Mouse (Mus musculus) left cerebral cortex, adult 11 months (tissue): ENCODE data around the gene Svs2.
"Not testable (repeated sequence)": the region's sequence is repeated elsewhere in the genome, so short reads cannot be mapped to it uniquely, and the experiment has no call there.

Experiments used
- DNase-seq: peaks from one replicate; pipeline ENCODE4 v3.0.0; 2022; ENCODE audit warnings: low spot score

Gene Svs2

DNA sequence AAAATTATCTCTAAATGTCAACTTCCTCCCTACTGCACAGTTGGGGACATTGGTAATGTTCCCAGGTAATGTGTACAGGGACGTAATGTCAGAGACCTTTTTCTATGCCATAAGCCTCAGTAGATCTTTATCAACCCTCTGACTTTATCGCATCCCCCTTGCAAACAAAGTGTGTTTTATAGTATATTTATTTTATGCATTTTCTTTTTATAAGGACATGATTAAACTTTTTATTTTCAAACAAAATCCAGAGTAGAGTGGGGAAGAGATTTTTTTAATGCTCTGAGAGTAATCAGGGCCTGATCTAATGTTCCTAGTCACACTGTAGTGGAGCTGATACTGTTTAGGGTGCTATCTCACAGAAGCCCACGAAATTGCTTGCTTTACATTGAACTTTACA lies at the start of gene Svs2:
Gene Svs2 (minus strand): TSS at position 101 of the 400 bp plus-strand sequence.
- no peak for DNase-seq

DNA sequence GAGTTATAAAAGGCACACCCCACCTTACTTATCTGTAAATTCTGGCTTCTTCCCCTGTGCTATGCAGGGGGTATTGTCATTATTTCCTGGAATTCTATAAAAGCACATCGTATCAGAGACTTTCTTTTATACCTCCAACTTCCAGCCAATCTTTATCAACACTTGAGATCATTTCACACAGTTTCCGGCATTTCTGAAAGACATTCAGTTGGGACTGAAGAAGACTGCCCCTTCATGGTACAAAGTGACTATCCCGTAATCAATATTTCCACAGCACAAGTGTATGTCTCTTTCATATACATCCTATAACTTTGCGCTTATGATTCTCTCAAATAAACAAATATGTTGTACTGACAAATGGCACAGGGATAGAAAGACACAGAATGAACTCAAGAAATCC lies 40.1 kb upstream of the Svs2 start, which contains the start of gene Svs4:
Gene Svs4 (minus strand): TSS at position 101 of the 400 bp plus-strand sequence.
- DNase-seq = no peak

DNA sequence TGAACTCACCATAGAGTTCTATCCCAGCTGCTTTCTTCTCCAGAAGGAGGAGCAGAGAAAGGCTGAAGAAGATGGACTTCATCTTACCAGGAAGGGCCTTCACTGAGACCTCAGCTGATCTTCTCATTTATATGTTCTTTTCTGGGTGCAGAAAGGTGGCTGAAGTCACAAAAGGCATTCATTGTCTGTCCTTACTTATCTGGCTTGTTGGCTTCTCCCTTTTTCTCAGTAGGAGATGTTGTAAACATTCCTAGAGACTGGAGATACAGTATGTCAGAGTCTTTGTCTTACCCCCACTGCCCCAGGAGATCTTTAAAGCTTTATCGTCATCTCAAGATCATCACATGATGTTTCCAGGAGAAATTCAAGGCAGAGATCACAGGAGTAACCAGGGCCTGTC lies 18.3 kb upstream of the Svs2 start, which contains the start of gene Svs3b:
Gene Svs3b (minus strand): TSS at position 101 of the 400 bp plus-strand sequence.
- DNase-seq = not testable (repeated sequence)

DNA sequence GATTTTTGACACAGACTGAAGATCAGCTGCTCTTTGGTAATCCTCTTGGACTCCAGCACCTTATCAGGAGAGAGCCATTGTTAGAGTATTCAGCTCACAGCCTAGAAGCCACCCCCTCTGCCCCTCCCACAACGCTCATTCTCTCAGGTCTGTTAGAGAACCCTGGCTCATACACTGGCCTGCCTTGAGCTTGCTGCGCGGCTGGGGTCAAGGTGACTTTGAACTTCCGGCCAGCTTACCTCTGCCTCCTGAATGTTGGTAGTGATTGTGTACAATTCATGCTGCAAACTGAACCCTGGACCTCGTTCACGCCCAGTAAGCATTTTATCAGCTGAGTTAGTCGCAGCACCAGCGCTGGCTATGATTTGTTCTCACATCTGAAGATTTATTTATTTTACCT lies 5.6 kb downstream of the Svs2 start:
- DNase-seq = no peak

DNA sequence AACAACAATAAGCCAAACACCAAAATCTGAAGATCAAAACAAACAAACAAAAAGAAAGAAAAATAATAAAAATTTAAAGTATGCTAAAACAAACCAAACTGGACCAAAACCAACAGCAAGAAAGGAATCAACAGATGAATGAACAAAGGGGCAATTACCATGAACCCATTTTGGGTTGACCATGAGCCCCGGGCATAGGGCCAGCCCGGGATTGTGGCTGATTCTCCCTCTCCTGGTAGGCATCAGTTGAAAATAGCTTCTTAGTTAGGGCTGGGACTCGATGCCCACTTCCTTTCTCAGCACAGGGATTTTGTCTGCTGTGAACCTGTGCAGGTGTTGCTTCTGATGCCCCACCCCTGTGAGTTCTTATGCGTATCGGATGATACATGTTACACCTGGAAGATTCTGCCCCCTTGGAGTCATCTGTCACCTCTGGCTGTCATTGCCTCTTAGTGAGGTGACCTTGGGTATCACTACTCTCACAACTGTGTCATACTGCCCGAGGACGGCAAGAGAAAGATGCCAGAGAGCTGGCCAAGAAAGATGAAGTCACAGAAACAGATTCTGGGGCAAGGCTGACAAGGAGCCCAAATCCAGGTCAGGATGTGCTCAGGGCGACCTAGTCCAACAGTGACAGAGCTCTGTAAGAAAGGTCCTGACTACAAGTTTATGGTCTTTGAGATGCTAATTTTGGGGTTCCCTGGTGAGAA lies 9.8 kb downstream of the Svs2 start:
- no peak for DNase-seq

GRCm38 (mm10) chr2:164221522-164221921 lies 16.7 kb downstream of the Svs2 start, which contains the start of gene Wfdc15b:
Gene Wfdc15b (minus strand): TSS chr2:164221660.
- no peak for DNase-seq

DNA sequence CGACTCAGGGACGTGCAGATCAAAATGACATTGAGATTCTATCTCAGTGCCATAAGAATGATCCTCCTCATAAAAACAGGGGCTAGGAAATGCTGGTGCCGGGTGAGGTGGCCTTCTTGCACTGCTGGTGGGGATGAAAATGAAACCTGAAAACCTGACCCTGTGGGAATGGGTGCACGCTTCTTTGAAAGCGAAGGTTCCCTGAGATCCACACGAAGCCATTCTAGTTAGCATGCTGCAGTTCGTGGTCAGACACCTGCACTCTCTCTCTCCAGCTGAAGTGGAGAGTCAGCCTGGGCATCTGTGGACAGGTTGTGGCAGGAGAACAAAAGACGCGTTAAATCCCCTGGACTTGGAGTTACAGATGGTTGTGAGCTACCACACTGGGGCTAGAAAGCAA lies 19.0 kb downstream of the Svs2 start:
- no peak for DNase-seq

- DNase-seq = peak; percentile 3
These were observed 25.6 kb downstream of the Svs2 start for GRCm38 (mm10) chr2:164212711-164213110.

DNA sequence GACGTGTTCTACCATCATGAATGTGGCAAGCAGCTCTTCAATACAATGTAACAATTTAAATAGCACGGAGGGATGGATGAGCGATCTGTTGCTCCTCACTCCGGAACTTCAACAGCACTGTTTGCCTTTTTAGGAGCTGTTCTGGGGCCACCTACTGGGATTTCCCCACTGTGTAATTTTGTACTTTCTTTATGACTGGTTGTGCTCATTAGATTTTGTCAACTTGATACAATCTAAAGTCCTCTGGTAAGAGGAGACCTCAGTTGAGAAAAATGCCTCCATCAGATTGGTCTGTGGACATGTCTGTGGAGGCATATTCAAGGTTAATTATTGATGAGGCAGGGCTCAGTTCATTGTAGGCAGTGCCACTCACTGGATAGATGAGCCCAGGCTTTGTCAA lies 27.4 kb downstream of the Svs2 start:
- DNase-seq = no peak

DNA sequence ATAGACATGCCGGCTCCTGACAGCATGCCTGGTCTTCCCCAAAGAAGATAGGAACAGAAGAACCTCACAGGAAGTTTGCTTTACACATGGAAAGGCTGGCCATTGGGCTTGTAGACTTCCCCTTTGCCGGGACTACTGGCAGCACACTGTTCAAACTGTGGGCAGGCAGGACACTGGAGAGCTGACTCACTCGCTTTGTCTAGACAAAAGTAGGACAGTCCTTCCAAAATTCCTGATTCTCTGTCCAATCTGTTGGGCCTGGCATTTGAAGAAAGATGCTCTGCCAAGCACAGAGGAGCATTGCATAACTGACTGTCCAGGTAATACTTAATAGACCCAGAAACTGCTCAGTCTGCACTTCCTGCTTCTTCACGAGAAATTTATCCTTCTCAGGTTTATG lies 31.6 kb downstream of the Svs2 start:
- no peak for DNase-seq

DNA sequence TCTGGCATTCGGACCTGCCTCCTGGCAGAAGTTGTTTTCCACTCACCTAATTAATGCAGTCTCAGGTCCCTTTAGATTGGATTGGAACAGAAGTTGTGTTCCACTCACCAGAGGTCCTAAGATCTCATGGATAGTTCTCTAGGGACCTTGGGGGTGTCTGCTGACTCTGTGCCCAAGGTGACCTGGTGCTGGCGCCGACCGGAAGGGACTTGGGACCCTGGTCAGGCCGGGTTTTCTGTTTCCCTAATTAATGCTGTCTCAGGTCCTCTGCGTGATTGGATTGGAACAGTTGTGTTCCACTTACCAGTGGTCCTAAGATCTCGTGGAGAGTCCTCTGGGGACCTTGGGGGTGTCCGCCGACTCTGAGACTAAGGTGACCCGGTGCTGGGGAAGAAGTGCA lies 32.3 kb downstream of the Svs2 start:
- not testable (repeated sequence) for DNase-seq

GRCm38 (mm10) chr2:164199626-164200327 lies 38.5 kb downstream of the Svs2 start, which contains the start of gene Wfdc15a:
Gene Wfdc15a (minus strand): TSS chr2:164200130.
- DNase-seq = no peak

- DNase-seq = no peak
These were observed 41.6 kb downstream of the Svs2 start for GRCm38 (mm10) chr2:164196700-164196990.

- DNase-seq = no peak
These were observed 42.1 kb downstream of the Svs2 start for GRCm38 (mm10) chr2:164195971-164196699.

- DNase-seq = no peak
These were observed 43.2 kb downstream of the Svs2 start for GRCm38 (mm10) chr2:164194959-164195630.

DNA sequence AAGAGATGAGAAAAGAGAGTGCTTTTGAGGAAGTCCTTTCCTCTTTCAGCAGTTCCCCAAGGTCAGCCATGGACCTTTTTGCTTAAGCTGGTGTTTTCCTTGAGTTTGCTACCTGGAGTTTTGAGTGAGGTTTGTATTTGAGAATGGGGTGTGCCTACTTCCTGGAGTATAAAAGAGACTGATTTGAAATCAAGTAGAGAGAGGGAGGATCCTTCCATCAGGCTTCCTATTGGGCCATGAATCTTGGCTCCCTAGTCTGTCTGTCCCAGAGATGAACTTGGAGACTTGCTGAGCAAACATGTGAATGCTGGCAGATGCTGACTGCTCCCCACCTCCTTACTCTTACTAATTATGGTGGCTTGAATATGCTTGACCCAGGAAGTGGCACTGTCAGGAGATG lies 46.0 kb downstream of the Svs2 start:
- no peak for DNase-seq

GRCm38 (mm10) chr2:164190576-164190975 lies 47.7 kb downstream of the Svs2 start, which contains the start of gene Wfdc12:
Gene Wfdc12 (minus strand): TSS chr2:164190608.
- DNase-seq = no peak

GRCm38 (mm10) chr2:164188722-164189121 lies 49.5 kb downstream of the Svs2 start:
- no peak for DNase-seq
